Mouse (Mus musculus): ENCODE results near the gene Cggbp1. TPM values are rescaled to one million over a fixed set of nuclear protein-coding genes. Genes with fewer than 3 reads are reported as not detected.

Cggbp1 gene
- polyA plus RNA-seq, 1 experiment = 20.5 TPM

GRCm38 (mm10) chr16:64903328-64903727, 51.5 kb downstream of the Cggbp1 start:
- no peaks in the 10 kb centered on the region for H3K36me3 ChIP-seq (ENCODE audit: control insufficient read depth, insufficient read depth)
- TF ChIP-seq MYOD1 (IDR thresholded peaks at IDR 0.05; ENCODE audit: control insufficient read depth in 1 of 3, insufficient read length in 2 of 3, low read depth in 2 of 3) (no peak), CEBPB (IDR thresholded peaks at IDR 0.05; ENCODE audit: insufficient read depth, poor library complexity, severe bottlenecking) (no peak), REST (IDR thresholded peaks at IDR 0.05; ENCODE audit: insufficient read depth, insufficient read length) (no peak)
- H3K79me2 ChIP-seq (ENCODE audit: control insufficient read depth, insufficient read depth) = no peaks in the 10 kb centered on the region
- H3K27me3 ChIP-seq (ENCODE audit: control insufficient read depth, insufficient read depth, insufficient read length) = no peaks in the 10 kb centered on the region
- H3K4me3 ChIP-seq = no peak overlapping the region
- H3K4me2 ChIP-seq (ENCODE audit: low read depth) = no peak overlapping the region
- no peak overlapping the region for H3ac ChIP-seq (ENCODE audit: control insufficient read depth, insufficient read length)

- H3ac ChIP-seq (ENCODE audit: control insufficient read depth, insufficient read length) = no peak overlapping the region
- TF ChIP-seq SRF (IDR thresholded peaks at IDR 0.05; ENCODE audit: control insufficient read depth, insufficient read length, low read depth) = no peak
- TF ChIP-seq MYOD1 (IDR thresholded peaks at IDR 0.05; ENCODE audit: control insufficient read depth in 1 of 3, insufficient read length in 2 of 3, low read depth in 2 of 3) = no peak
- TF ChIP-seq TCF12 (IDR thresholded peaks at IDR 0.05; ENCODE audit: insufficient read depth, poor library complexity, severe bottlenecking) = no peak
- no peak for TF ChIP-seq CEBPB (IDR thresholded peaks at IDR 0.05; ENCODE audit: insufficient read depth, poor library complexity, severe bottlenecking)
- TF ChIP-seq POLR2A (IDR thresholded peaks at IDR 0.05; ENCODE audit: insufficient read length, low read depth) = no peak
- no peak for TF ChIP-seq MYOG (IDR thresholded peaks at IDR 0.05; ENCODE audit: control insufficient read depth in 1 of 3, insufficient read depth in 1 of 3, insufficient read length in 2 of 3, low read depth in 2 of 3)
- no peak for TF ChIP-seq REST (IDR thresholded peaks at IDR 0.05; ENCODE audit: insufficient read depth, insufficient read length)
- H3K27me3 ChIP-seq (ENCODE audit: control insufficient read depth, insufficient read depth, insufficient read length) = no peaks in the 10 kb centered on the region
- H3K4me2 ChIP-seq (ENCODE audit: low read depth) = no peak overlapping the region
- H3K36me3 ChIP-seq (ENCODE audit: control insufficient read depth, insufficient read depth) = no peaks in the 10 kb centered on the region
- no peaks in the 10 kb centered on the region for H3K79me2 ChIP-seq (ENCODE audit: control insufficient read depth, insufficient read depth)
- H3K4me3 ChIP-seq = no peak overlapping the region
These were observed 55.3 kb downstream of the Cggbp1 start for GRCm38 (mm10) chr16:64907112-64907511.

GRCm38 (mm10) chr16:64908747-64909146, 57.0 kb downstream of the Cggbp1 start:
- Histone ChIP-seq H3K4me3 (no peak overlapping the region), H3K36me3 (ENCODE audit: control insufficient read depth, insufficient read depth) (no peaks in the 10 kb centered on the region), H3ac (ENCODE audit: control insufficient read depth, insufficient read length) (no peak overlapping the region), H3K27me3 (ENCODE audit: control insufficient read depth, insufficient read depth, insufficient read length) (no peaks in the 10 kb centered on the region), H3K4me2 (ENCODE audit: low read depth) (no peak overlapping the region), H3K79me2 (ENCODE audit: control insufficient read depth, insufficient read depth) (no peaks in the 10 kb centered on the region)
- TF ChIP-seq POLR2A (IDR thresholded peaks at IDR 0.05; ENCODE audit: insufficient read length, low read depth) (no peak), SRF (IDR thresholded peaks at IDR 0.05; ENCODE audit: control insufficient read depth, insufficient read length, low read depth) (no peak), REST (IDR thresholded peaks at IDR 0.05; ENCODE audit: insufficient read depth, insufficient read length) (no peak), E2F4 (IDR thresholded peaks at IDR 0.05; ENCODE audit: insufficient read depth) (no peak), USF1 (IDR thresholded peaks at IDR 0.05; ENCODE audit: low read depth) (no peak)

Other genes with a start within 250 kb of the Cggbp1 start
- not detected for gene Csnka2ip, start 249.6 kb upstream of the Cggbp1 start, polyA plus RNA-seq (2012; fragmentation: generic; extraction: Trizol)
- 16.3 TPM for gene 4930453N24Rik, start 80.8 kb upstream of the Cggbp1 start, polyA plus RNA-seq (2012; fragmentation: generic; extraction: Trizol)
- gene Zfp654, start 344 bp upstream of the Cggbp1 start, polyA plus RNA-seq (2012; fragmentation: generic; extraction: Trizol) = 1.3 TPM

All from myocyte (in vitro differentiated cells).